Mouse (Mus musculus) MEL (cell line): ENCODE measurements around the gene Dot1l. TPM values are rescaled to one million over a fixed set of nuclear protein-coding genes. Genes with fewer than 3 reads are reported as not detected.

Experiments
- DNase-seq: peaks from one replicate; pipeline ENCODE4 v3.0.0; 2011; ENCODE audit warnings: low read depth, low spot score
- H3K27ac ChIP-seq: 2 replicates; pipeline ENCODE4 v1.5.1; 2012; ENCODE audit warnings: low read depth, mild to moderate bottlenecking, control low read depth, low read length, moderate library complexity; ENCODE audit not compliant: control insufficient read depth
- H3K27me3 ChIP-seq, 2 experiments: fragments of 150-350 bp in 1 of 2; sonication (generic) in 1 of 2; 2 replicates each; pipeline ENCODE4 v1.6.1; 2012; ENCODE audit warnings: low read length in 2 of 2, mild to moderate bottlenecking in 2 of 2, improper control_type of control experiment in 1 of 2, moderate library complexity in 1 of 2; ENCODE audit not compliant: insufficient read depth in 2 of 2, control insufficient read depth in 1 of 2
- H3K36me3 ChIP-seq, 2 experiments: 2 replicates each; pipeline ENCODE4 v1.6.1; 2012 to 2014; ENCODE audit warnings: low read length in 2 of 2, improper control_type of control experiment in 1 of 2, inconsistent platforms in 1 of 2, mild to moderate bottlenecking in 1 of 2; ENCODE audit not compliant: insufficient read depth in 2 of 2, control insufficient read depth in 1 of 2
- H3K4me1 ChIP-seq, 2 experiments: fragments of 150-350 bp in 1 of 2; sonication (generic) in 1 of 2; 2 replicates each; pipeline ENCODE4 v1.6.1; 2012; ENCODE audit warnings: low read length in 2 of 2, improper control_type of control experiment in 1 of 2, mild to moderate bottlenecking in 1 of 2; ENCODE audit not compliant: insufficient read depth in 2 of 2, control insufficient read depth in 1 of 2
- H3K4me3 ChIP-seq, 2 experiments: fragments of 150-350 bp in 1 of 2; sonication (generic) in 1 of 2; 2 replicates each; pipeline ENCODE4 v1.5.1; 2012; ENCODE audit warnings: low read depth in 2 of 2, low read length in 2 of 2, mild to moderate bottlenecking in 2 of 2, moderate library complexity in 2 of 2, control low read depth in 1 of 2, improper control_type of control experiment in 1 of 2; ENCODE audit not compliant: control insufficient read depth in 1 of 2, insufficient read depth in 1 of 2
- H3K79me2 ChIP-seq: 2 replicates; pipeline ENCODE4 v1.6.1; 2012; ENCODE audit warnings: mild to moderate bottlenecking, low read length, moderate library complexity; ENCODE audit not compliant: control insufficient read depth, poor library complexity, insufficient read depth
- H3K9ac ChIP-seq: 2 replicates; pipeline ENCODE4 v1.6.1; 2012; ENCODE audit warnings: low read depth, mild to moderate bottlenecking, control low read depth, low read length, moderate library complexity; ENCODE audit not compliant: control insufficient read depth, poor library complexity, severe bottlenecking
- H3K9me3 ChIP-seq: fragments of 150-350 bp; sonication (generic); replicated peaks from 2 replicates; pipeline ENCODE4 v1.6.1; 2012; ENCODE audit warnings: mild to moderate bottlenecking, low read length, improper control_type of control experiment, moderate library complexity; ENCODE audit not compliant: insufficient read depth
- BHLHE40 ChIP-seq: IDR thresholded peaks from 2 replicates; pipeline ENCODE4 v1.6.1; 2012; ENCODE audit warnings: low read depth, mild to moderate bottlenecking, inconsistent platforms, low read length, improper control_type of control experiment, borderline replicate concordance
- CHD1 ChIP-seq: IDR thresholded peaks from 2 replicates; pipeline ENCODE4 v1.6.1; 2012; ENCODE audit warnings: low read depth, mild to moderate bottlenecking, inconsistent platforms, low read length, improper control_type of control experiment
- CHD2 ChIP-seq: IDR thresholded peaks from 2 replicates; pipeline ENCODE4 v1.6.1; 2011; ENCODE audit warnings: low read length, improper control_type of control experiment
- CTCF ChIP-seq, 3 experiments: IDR thresholded peaks in 2 of 3; conservative IDR thresholded peaks in 1 of 3; 2 replicates each; pipeline ENCODE4 v1.5.1; 2011 to 2012; ENCODE audit warnings: low read length in 3 of 3, low read depth in 2 of 3, mild to moderate bottlenecking in 2 of 3, improper control_type of control experiment in 1 of 3, inconsistent platforms in 1 of 3, mixed read lengths in 1 of 3, moderate library complexity in 1 of 3; ENCODE audit not compliant: control insufficient read depth in 1 of 3, insufficient read depth in 1 of 3, poor library complexity in 1 of 3, severe bottlenecking in 1 of 3
- ELF1 ChIP-seq: IDR thresholded peaks from 2 replicates; pipeline ENCODE4 v1.6.1; 2014; ENCODE audit warnings: low read depth, mild to moderate bottlenecking, inconsistent platforms, low read length, improper control_type of control experiment, moderate library complexity
- EP300 ChIP-seq, 2 experiments: IDR thresholded peaks; 2 replicates each; pipeline ENCODE4 v1.6.1; 2011; ENCODE audit warnings: improper control_type of control experiment in 2 of 2, low read length in 2 of 2, low read depth in 1 of 2, mild to moderate bottlenecking in 1 of 2
- ETS1 ChIP-seq: IDR thresholded peaks from 2 replicates; pipeline ENCODE4 v1.6.1; 2012; ENCODE audit warnings: low read depth, mild to moderate bottlenecking, inconsistent platforms, low read length, improper control_type of control experiment, moderate library complexity
- HCFC1 ChIP-seq: IDR thresholded peaks from 2 replicates; pipeline ENCODE4 v1.6.1; 2012; ENCODE audit warnings: low read depth, mild to moderate bottlenecking, inconsistent platforms, low read length, improper control_type of control experiment, moderate library complexity
- KAT2A ChIP-seq: conservative IDR thresholded peaks from 2 replicates; pipeline ENCODE4 v1.6.1; 2012; ENCODE audit warnings: low read depth, low read length, improper control_type of control experiment, inconsistent platforms
- MAX ChIP-seq: IDR thresholded peaks from 2 replicates; pipeline ENCODE4 v1.6.1; 2011; ENCODE audit warnings: low read length, improper control_type of control experiment
- MAZ ChIP-seq: IDR thresholded peaks from 2 replicates; pipeline ENCODE4 v1.6.1; 2012; ENCODE audit warnings: low read depth, mild to moderate bottlenecking, inconsistent platforms, low read length, improper control_type of control experiment
- MEF2A ChIP-seq: IDR thresholded peaks from 2 replicates; pipeline ENCODE4 v1.6.1; 2014; ENCODE audit warnings: low read depth, mild to moderate bottlenecking, inconsistent platforms, low read length, improper control_type of control experiment; ENCODE audit not compliant: poor library complexity, insufficient replicate concordance, severe bottlenecking; ENCODE audit errors: extremely low read depth
- MXI1 ChIP-seq: IDR thresholded peaks from 2 replicates; pipeline ENCODE4 v1.6.1; 2011; ENCODE audit warnings: mild to moderate bottlenecking, low read depth, low read length, improper control_type of control experiment
- MYB ChIP-seq: IDR thresholded peaks from 2 replicates; pipeline ENCODE4 v1.6.1; 2011; ENCODE audit warnings: mild to moderate bottlenecking, low read depth, low read length, improper control_type of control experiment
- MYC ChIP-seq: IDR thresholded peaks from 2 replicates; pipeline ENCODE4 v1.6.1; 2011; ENCODE audit warnings: low read depth, mild to moderate bottlenecking, low read length, improper control_type of control experiment, moderate library complexity
- NELFE ChIP-seq: IDR thresholded peaks from 2 replicates; pipeline ENCODE4 v1.6.1; 2011; ENCODE audit warnings: low read depth, low read length, improper control_type of control experiment
- NRF1 ChIP-seq: IDR thresholded peaks from 2 replicates; pipeline ENCODE4 v1.6.1; 2014; ENCODE audit warnings: low read depth, mild to moderate bottlenecking, inconsistent platforms, low read length, improper control_type of control experiment, moderate library complexity; ENCODE audit not compliant: poor library complexity, insufficient read depth, severe bottlenecking
- POLR2A ChIP-seq, 2 experiments: IDR thresholded peaks; 2 replicates each; pipeline ENCODE4 v1.6.1; 2011 to 2012; ENCODE audit warnings: low read length in 2 of 2, mild to moderate bottlenecking in 2 of 2, control low read depth in 1 of 2, improper control_type of control experiment in 1 of 2, low read depth in 1 of 2, moderate library complexity in 1 of 2; ENCODE audit not compliant: control insufficient read depth in 1 of 2, insufficient read depth in 1 of 2, poor library complexity in 1 of 2
- POLR2AphosphoS2 ChIP-seq: IDR thresholded peaks from 2 replicates; pipeline ENCODE4 v1.6.1; 2011; ENCODE audit warnings: low read length, improper control_type of control experiment
- POLR2AphosphoS5 ChIP-seq: IDR thresholded peaks from 2 replicates; pipeline ENCODE4 v1.6.1; 2012; ENCODE audit warnings: low read depth, borderline replicate concordance, mild to moderate bottlenecking, inconsistent platforms, low read length, moderate library complexity, mixed read lengths
- RAD21 ChIP-seq: IDR thresholded peaks from 2 replicates; pipeline ENCODE4 v1.6.1; 2011; ENCODE audit warnings: mild to moderate bottlenecking, low read depth, low read length, improper control_type of control experiment
- SIN3A ChIP-seq: IDR thresholded peaks from 2 replicates; pipeline ENCODE4 v1.6.1; 2012; ENCODE audit warnings: low read length, improper control_type of control experiment, inconsistent platforms
- SMC3 ChIP-seq: IDR thresholded peaks from 2 replicates; pipeline ENCODE4 v1.6.1; 2011; ENCODE audit warnings: low read depth, low read length, improper control_type of control experiment
- TAL1 ChIP-seq: IDR thresholded peaks from 2 replicates; pipeline ENCODE4 v1.6.1; 2012; ENCODE audit warnings: mild to moderate bottlenecking, inconsistent platforms, low read length, moderate library complexity, mixed read lengths
- TBP ChIP-seq: IDR thresholded peaks from 2 replicates; pipeline ENCODE4 v1.8.0; 2011; ENCODE audit warnings: low read depth, low read length, improper control_type of control experiment
- TCF12 ChIP-seq: IDR thresholded peaks from 2 replicates; pipeline ENCODE4 v1.6.1; 2014; ENCODE audit warnings: low read depth, mild to moderate bottlenecking, inconsistent platforms, low read length, improper control_type of control experiment, moderate library complexity
- UBTF ChIP-seq: IDR thresholded peaks from 2 replicates; pipeline ENCODE4 v1.6.1; 2012; ENCODE audit warnings: low read depth, mild to moderate bottlenecking, inconsistent platforms, low read length, improper control_type of control experiment, moderate library complexity, borderline replicate concordance; ENCODE audit not compliant: insufficient read depth
- USF2 ChIP-seq, 2 experiments: IDR thresholded peaks; 2 replicates each; pipeline ENCODE4 v1.6.1; 2011 to 2012; ENCODE audit warnings: improper control_type of control experiment in 2 of 2, low read length in 2 of 2, borderline replicate concordance in 1 of 2, inconsistent platforms in 1 of 2, low read depth in 1 of 2, mild to moderate bottlenecking in 1 of 2; ENCODE audit not compliant: insufficient read depth in 1 of 2
- ZC3H11A ChIP-seq: IDR thresholded peaks from 2 replicates; pipeline ENCODE4 v1.6.1; 2012; ENCODE audit warnings: low read depth, mild to moderate bottlenecking, inconsistent platforms, low read length, improper control_type of control experiment
- ZMIZ1 ChIP-seq: IDR thresholded peaks from 2 replicates; pipeline ENCODE4 v1.6.1; 2012; ENCODE audit warnings: low read depth, mild to moderate bottlenecking, inconsistent platforms, low read length, improper control_type of control experiment, moderate library complexity
- polyA plus RNA-seq, 2 experiments: library from polyadenylated mRNA; stranded (reverse) in 1 of 2; unstranded in 1 of 2; fragments of >175 nt in 1 of 2; fragments of >200 nt in 1 of 2; gene quantifications; 2 replicates each; pipeline versions ENCODE4 v1.2.1 to v1.2.4; 2012; ENCODE audit warnings: low replicate concordance in 2 of 2, low read depth in 1 of 2; ENCODE audit not compliant: insufficient read length in 2 of 2, insufficient read depth in 1 of 2, missing spikeins in 1 of 2
- total RNA-seq: library from RNA; depleted of rRNA; stranded (reverse); fragments of 300-350 nt; gene quantifications from 2 replicates; pipeline ENCODE4 v1.2.3, GENCODE M21; 2012

Gene Dot1l
- total and polyA plus RNA-seq, 3 experiments: 15.0 to 70.6 TPM; not detected in 1

DNA sequence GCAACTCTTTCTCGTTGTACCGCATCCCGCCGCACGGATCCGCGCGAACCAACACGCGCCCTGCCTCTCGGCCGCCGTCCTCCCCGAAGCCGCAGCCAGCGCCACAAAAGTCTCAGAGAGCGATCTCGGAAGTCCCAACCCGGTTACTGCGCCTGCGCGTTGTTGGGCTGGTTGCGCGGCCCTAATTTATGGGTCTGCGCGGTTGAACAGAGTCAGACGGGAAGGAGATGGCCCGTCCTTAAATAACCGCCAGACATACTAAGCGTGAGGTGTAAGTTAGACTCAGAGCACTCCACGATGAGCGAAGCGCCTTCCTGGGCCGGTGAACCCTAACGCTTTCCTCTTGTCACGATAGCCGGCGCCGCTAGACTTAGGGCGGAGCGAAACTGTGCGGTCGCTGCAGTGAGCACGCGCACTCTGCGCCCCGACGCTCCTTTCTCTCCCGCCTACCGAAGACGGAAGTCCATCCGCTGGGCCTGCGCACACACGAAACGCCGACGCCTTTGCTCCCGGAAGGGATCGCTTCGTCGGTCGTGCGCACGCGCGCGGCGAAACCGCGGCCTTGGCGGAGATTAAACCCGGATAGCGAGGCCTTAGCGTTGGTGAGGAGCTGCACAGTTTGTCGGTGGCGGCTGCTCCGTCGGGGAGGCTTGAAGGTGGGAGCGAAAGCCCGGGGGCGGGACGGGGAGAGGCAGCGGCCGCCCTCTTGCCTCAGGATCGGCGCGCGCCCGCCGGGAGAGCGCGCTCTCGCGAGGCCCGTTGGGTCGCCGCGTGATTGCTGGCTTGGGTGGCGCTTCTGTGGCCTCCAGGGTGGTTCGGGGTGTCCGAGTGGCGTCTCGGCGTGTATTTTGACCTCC, 43.4 kb downstream of the Dot1l start, which contains the start of the genes Sf3a2 and Plekhj1:
Gene Sf3a2 (plus strand): TSS at position 49 of the 857 bp plus-strand sequence.
Gene Plekhj1 (minus strand): TSS at position 477 of the 857 bp plus-strand sequence.
- H3K4me1 ChIP-seq: peaks cover 0 to 14% of the 10 kb centered on the region in 2 experiments; a peak in 2 of 4 replicates

DNA sequence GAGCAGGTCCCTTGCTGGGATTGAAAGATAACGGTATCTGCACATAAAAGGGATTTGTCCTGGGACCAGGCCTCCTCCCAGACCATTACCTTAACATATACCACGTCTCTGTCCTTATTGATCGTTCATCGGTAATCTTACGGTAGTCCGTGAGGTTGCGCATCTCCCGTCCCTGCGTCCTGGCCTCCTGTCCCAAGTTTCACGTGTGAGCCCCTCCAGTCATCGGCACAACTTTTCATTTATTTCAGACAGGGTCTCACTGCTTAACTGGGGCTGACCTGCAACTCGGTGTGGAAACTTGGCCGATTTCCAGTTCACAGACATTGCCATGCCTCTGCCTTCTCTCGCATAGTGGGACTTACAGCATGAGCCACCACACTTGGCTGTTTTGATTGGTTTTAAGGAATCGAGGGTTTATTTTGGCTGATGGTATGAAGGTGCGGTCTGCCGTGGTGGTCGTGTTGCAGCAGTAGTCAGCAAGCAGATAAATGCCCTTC, 44.1 kb downstream of the Dot1l start:
- TF ChIP-seq CHD1 (peak; percentile 91), CTCF (IDR thresholded peaks at IDR 0.05 in 2 of 3, conservative IDR thresholded peaks at IDR 0.05 in 1 of 3; ENCODE audit: control insufficient read depth in 1 of 3, insufficient read depth in 1 of 3, low read depth in 2 of 3, low read length in 3 of 3, poor library complexity in 1 of 3, severe bottlenecking in 1 of 3) (no peak), BHLHE40 (no peak), MYC (no peak; the same call in 1 of the 2 replicates), ZC3H11A (no peak), SMC3 (no peak), POLR2A (IDR thresholded peaks at IDR 0.05; ENCODE audit: control insufficient read depth in 1 of 2, insufficient read depth in 1 of 2, low read depth in 1 of 2, low read length in 2 of 2, poor library complexity in 1 of 2) (no peak), UBTF (0 out of 2 replicates have a peak, but pooled peaks have one; percentile 26), POLR2AphosphoS2 (peak; percentile 4; the same call in 1 of the 2 replicates), RAD21 (no peak), MXI1 (peak; percentile 39; the same call in 1 of the 2 replicates), TAL1 (peak; percentile 39), MYB (no peak)
- Histone ChIP-seq H3K36me3 (peaks cover 2 to 13% of the 10 kb centered on the region in 2 experiments; a peak in 2 of 4 replicates), H3K4me1 (peaks cover 0 to 14% of the 10 kb centered on the region in 2 experiments; a peak in 2 of 4 replicates), H3K9ac (peak overlapping the region; percentile 95), H3K4me3 (peak overlapping the region; percentile 86 to 90), H3K27ac (peak overlapping the region; percentile 86), H3K27me3 (no peaks in the 10 kb centered on the region), H3K79me2 (peaks cover 51% of the 10 kb centered on the region), H3K9me3 (no peaks in the 10 kb centered on the region)
- DNase-seq: peak; percentile 68

More for the DNA sequence above, 43.4 kb downstream of the Dot1l start, which contains the start of the genes Sf3a2 and Plekhj1:
- DNase-seq: peak; percentile 99
- no peaks in the 10 kb centered on the region for H3K27me3 ChIP-seq
- peak within 1 kb of the TSS; percentile 93 for H3K27ac ChIP-seq
- H3K79me2 ChIP-seq: peaks cover 51% of the 10 kb centered on the region
- H3K9ac ChIP-seq: peak within 1 kb of the TSS; percentile 95
- H3K9me3 ChIP-seq: no peaks in the 10 kb centered on the region
- peaks cover 2 to 13% of the 10 kb centered on the region in 2 experiments; a peak in 2 of 4 replicates for H3K36me3 ChIP-seq
- peak within 1 kb of the TSS; percentile 86 to 90 for H3K4me3 ChIP-seq
- TF ChIP-seq USF2 (IDR thresholded peaks at IDR 0.05; ENCODE audit: borderline replicate concordance in 1 of 2, insufficient read depth in 1 of 2, low read depth in 1 of 2, low read length in 2 of 2) (no peak), ZMIZ1 (peak; percentile 89), MAX (peak; percentile 74), POLR2AphosphoS5 (no peak; the same call in 1 of the 2 replicates), TBP (peak; percentile 57; the same call in 1 of the 2 replicates), ELF1 (peak; percentile 90), CHD2 (peak; percentile 80), MYB (no peak), MYC (peak; percentile 87; the same call in 1 of the 2 replicates), MAZ (no peak; the same call in 1 of the 2 replicates), HCFC1 (peak; percentile 89), EP300 (IDR thresholded peaks at IDR 0.05; ENCODE audit: low read depth in 1 of 2, low read length in 2 of 2) (peak in 1 of 2 experiments; percentile 30; a peak in 1 of 4 replicates), ETS1 (peak; percentile 47; the same call in 1 of the 2 replicates), POLR2A (IDR thresholded peaks at IDR 0.05; ENCODE audit: control insufficient read depth in 1 of 2, insufficient read depth in 1 of 2, low read depth in 1 of 2, low read length in 2 of 2, poor library complexity in 1 of 2) (peak; percentile 94 to 98), TCF12 (peak; percentile 49; the same call in 1 of the 2 replicates), NRF1 (peak; percentile 87), UBTF (0 out of 2 replicates have a peak, but pooled peaks have one; percentile 47), SIN3A (peak; percentile 88), MXI1 (peak; percentile 89), POLR2AphosphoS2 (peak; percentile 88), MEF2A (no peak), KAT2A (peak; percentile 88), NELFE (peak; percentile 85)
